Mouse (Mus musculus) embryonic facial prominence, embryonic 12.5 days (tissue): ENCODE data around the gene Tmem171. TPM values are rescaled to one million over a fixed set of nuclear protein-coding genes. Genes with fewer than 3 reads are reported as not detected.

Experiments used
- ATAC-seq: fragments of 200-750 bp; cut with Nextera tagmentation; 2 replicates; pipeline ENCODE4 v1.8.0; 2017; ENCODE audit not compliant: insufficient number of reproducible peaks, insufficient read depth, low FRiP score, low TSS enrichment
- H3K27ac ChIP-seq: fragments of 300-500 bp; sonication (generic); 2 replicates; pipeline ENCODE4 v1.5.1; 2016; ENCODE audit warnings: mild to moderate bottlenecking
- H3K27me3 ChIP-seq: fragments of 300-500 bp; sonication (generic); 2 replicates; pipeline ENCODE4 v1.6.1; 2016; ENCODE audit warnings: mild to moderate bottlenecking, moderate library complexity
- H3K36me3 ChIP-seq: fragments of 300-500 bp; sonication (generic); 2 replicates; pipeline ENCODE4 v1.6.1; 2016; ENCODE audit warnings: mild to moderate bottlenecking
- H3K4me1 ChIP-seq: fragments of 300-500 bp; sonication (generic); 2 replicates; pipeline ENCODE4 v1.6.1; 2016
- H3K4me2 ChIP-seq: fragments of 300-500 bp; sonication (generic); replicated peaks from 2 replicates; pipeline ENCODE4 v1.6.1; 2016; ENCODE audit warnings: mild to moderate bottlenecking, moderate library complexity
- H3K4me3 ChIP-seq: fragments of 300-500 bp; sonication (generic); 2 replicates; pipeline ENCODE4 v1.5.1; 2016; ENCODE audit warnings: mild to moderate bottlenecking
- H3K9ac ChIP-seq: fragments of 300-500 bp; sonication (generic); 2 replicates; pipeline ENCODE4 v1.6.1; 2016; ENCODE audit warnings: mild to moderate bottlenecking, moderate library complexity
- H3K9me3 ChIP-seq: fragments of 300-500 bp; sonication (generic); 2 replicates; pipeline ENCODE4 v1.6.1; 2016; ENCODE audit warnings: mild to moderate bottlenecking, moderate library complexity
- WGBS: fragments of 180-500 bp; shearing (Covaris S2); methylation state at CpG from one replicate; pipeline ENCODE4 v1.1.7; 2016; 5-methylcytosine and 5-hydroxymethylcytosine counted together
- polyA plus RNA-seq: library from polyadenylated mRNA; unstranded; fragments of >200 nt; fragmentation: Nextera tagmentation; extraction: Ambion mirVana; gene quantifications from 2 replicates; pipeline ENCODE4 v1.2.1, GENCODE M21; 2016

Gene Tmem171
- polyA plus RNA-seq, 1 experiment from 2014 or later: not detected

GRCm38 (mm10) chr13:98691956-98692515 is 2.6 kb downstream of the Tmem171 start:
- Histone ChIP-seq H3K4me3 (no peak overlapping the region), H3K27ac (no peak overlapping the region), H3K36me3 (no peaks in the 10 kb centered on the region), H3K27me3 (peaks cover 41% of the 10 kb centered on the region), H3K9ac (no peak overlapping the region), H3K9me3 (no peaks in the 10 kb centered on the region), H3K4me2 (no peak overlapping the region), H3K4me1 (peaks cover 7% of the 10 kb centered on the region; the same call in 1 of the 2 replicates)
- ATAC-seq: no peak
- WGBS: 88% methylated on average over 13 of the region's 13 CpGs

GRCm38 (mm10) chr13:98690886-98691285 is 3.7 kb downstream of the Tmem171 start:
- H3K4me3 ChIP-seq: no peak overlapping the region
- no peak overlapping the region for H3K4me2 ChIP-seq
- no peaks in the 10 kb centered on the region for H3K36me3 ChIP-seq
- no peak overlapping the region for H3K27ac ChIP-seq
- H3K9ac ChIP-seq: no peak overlapping the region
- H3K9me3 ChIP-seq: no peaks in the 10 kb centered on the region
- peaks cover 7% of the 10 kb centered on the region; the same call in 1 of the 2 replicates for H3K4me1 ChIP-seq
- 85% methylated on average over 11 of the region's 11 CpGs for WGBS
- H3K27me3 ChIP-seq: peaks cover 31% of the 10 kb centered on the region
- ATAC-seq: no peak

GRCm38 (mm10) chr13:98689605-98690290 is 4.9 kb downstream of the Tmem171 start:
- Histone ChIP-seq H3K27me3 (peaks cover 20% of the 10 kb centered on the region), H3K9me3 (no peaks in the 10 kb centered on the region), H3K27ac (no peak overlapping the region), H3K9ac (no peak overlapping the region), H3K4me3 (no peak overlapping the region), H3K36me3 (no peaks in the 10 kb centered on the region), H3K4me1 (no peaks in the 10 kb centered on the region), H3K4me2 (no peak overlapping the region)
- 73% methylated on average over 11 of the region's 11 CpGs for WGBS
- ATAC-seq: no peak

- Histone ChIP-seq H3K27me3 (0 out of 2 replicates have a peak, but pooled peaks cover 5% of the 10 kb centered on the region), H3K9ac (no peak overlapping the region), H3K9me3 (no peaks in the 10 kb centered on the region), H3K4me3 (no peak overlapping the region), H3K27ac (no peak overlapping the region), H3K36me3 (no peaks in the 10 kb centered on the region), H3K4me2 (no peak overlapping the region), H3K4me1 (no peaks in the 10 kb centered on the region)
- WGBS: 69% methylated on average over 9 of the region's 9 CpGs
- ATAC-seq: no peak
These were observed 6.7 kb downstream of the Tmem171 start for GRCm38 (mm10) chr13:98687931-98688330.

GRCm38 (mm10) chr13:98684144-98684900 is 10.3 kb downstream of the Tmem171 start:
- WGBS: 72% methylated on average over 9 of the region's 9 CpGs
- no peak for ATAC-seq
- Histone ChIP-seq H3K4me3 (no peak overlapping the region), H3K9me3 (no peaks in the 10 kb centered on the region), H3K9ac (no peak overlapping the region), H3K27me3 (no peaks in the 10 kb centered on the region), H3K36me3 (no peaks in the 10 kb centered on the region), H3K27ac (no peak overlapping the region), H3K4me2 (no peak overlapping the region), H3K4me1 (peaks cover 5% of the 10 kb centered on the region; the same call in 1 of the 2 replicates)

- no peaks in the 10 kb centered on the region for H3K27me3 ChIP-seq
These were observed 11.2 kb downstream of the Tmem171 start for GRCm38 (mm10) chr13:98683412-98683811.

GRCm38 (mm10) chr13:98680470-98681060 is 14.1 kb downstream of the Tmem171 start:
- Histone ChIP-seq H3K4me2 (no peak overlapping the region), H3K4me1 (peaks cover 5% of the 10 kb centered on the region; the same call in 1 of the 2 replicates), H3K27ac (no peak overlapping the region), H3K9ac (no peak overlapping the region), H3K27me3 (no peaks in the 10 kb centered on the region), H3K9me3 (no peaks in the 10 kb centered on the region), H3K4me3 (no peak overlapping the region), H3K36me3 (no peaks in the 10 kb centered on the region)
- no peak for ATAC-seq
- 82% methylated on average over 5 of the region's 5 CpGs for WGBS

More at GRCm38 (mm10) chr13:98683412-98683811, 11.2 kb downstream of the Tmem171 start:
- 93% methylated on average over 2 of the region's 2 CpGs for WGBS
- H3K9me3 ChIP-seq: no peaks in the 10 kb centered on the region
- no peak overlapping the region for H3K9ac ChIP-seq
- H3K4me1 ChIP-seq: peaks cover 5% of the 10 kb centered on the region; the same call in 1 of the 2 replicates
- no peak overlapping the region for H3K4me2 ChIP-seq
- no peak for ATAC-seq
- no peak overlapping the region for H3K27ac ChIP-seq
- no peaks in the 10 kb centered on the region for H3K36me3 ChIP-seq
- H3K4me3 ChIP-seq: no peak overlapping the region

GRCm38 (mm10) chr13:98679631-98680041 is 15.0 kb downstream of the Tmem171 start:
- Histone ChIP-seq H3K4me2 (no peak overlapping the region), H3K4me1 (peaks cover 5% of the 10 kb centered on the region; the same call in 1 of the 2 replicates), H3K36me3 (no peaks in the 10 kb centered on the region), H3K27ac (no peak overlapping the region), H3K9ac (no peak overlapping the region), H3K9me3 (no peaks in the 10 kb centered on the region), H3K27me3 (no peaks in the 10 kb centered on the region), H3K4me3 (no peak overlapping the region)
- WGBS: 36% methylated on average over 4 of the region's 4 CpGs
- no peak for ATAC-seq

- 87% methylated on average over 1 of the region's 1 CpGs for WGBS
- no peak overlapping the region for H3K9ac ChIP-seq
- no peaks in the 10 kb centered on the region for H3K36me3 ChIP-seq
- H3K9me3 ChIP-seq: no peaks in the 10 kb centered on the region
- H3K4me1 ChIP-seq: peaks cover 5% of the 10 kb centered on the region; the same call in 1 of the 2 replicates
- no peak for ATAC-seq
- no peak overlapping the region for H3K4me2 ChIP-seq
- no peaks in the 10 kb centered on the region for H3K27me3 ChIP-seq
- H3K4me3 ChIP-seq: no peak overlapping the region
- H3K27ac ChIP-seq: no peak overlapping the region
These were observed 15.4 kb downstream of the Tmem171 start for GRCm38 (mm10) chr13:98679230-98679629.

- no peaks in the 10 kb centered on the region for H3K4me1 ChIP-seq
- H3K9me3 ChIP-seq: no peaks in the 10 kb centered on the region
- H3K36me3 ChIP-seq: no peaks in the 10 kb centered on the region
- H3K4me2 ChIP-seq: no peak overlapping the region
- no peak for ATAC-seq
- H3K27me3 ChIP-seq: no peaks in the 10 kb centered on the region
- no peak overlapping the region for H3K27ac ChIP-seq
- H3K4me3 ChIP-seq: no peak overlapping the region
- WGBS: 68% methylated on average over 4 of the region's 4 CpGs
- H3K9ac ChIP-seq: no peak overlapping the region
These were observed 20.7 kb downstream of the Tmem171 start for GRCm38 (mm10) chr13:98673922-98674321.

- Histone ChIP-seq H3K9me3 (no peaks in the 10 kb centered on the region), H3K36me3 (no peaks in the 10 kb centered on the region), H3K27ac (no peak overlapping the region), H3K4me3 (no peak overlapping the region), H3K9ac (no peak overlapping the region), H3K27me3 (no peaks in the 10 kb centered on the region), H3K4me1 (no peaks in the 10 kb centered on the region), H3K4me2 (no peak overlapping the region)
- no peak for ATAC-seq
- 50% methylated on average over 3 of the region's 3 CpGs for WGBS
These were observed 25.3 kb downstream of the Tmem171 start for GRCm38 (mm10) chr13:98669296-98669695.
